Mouse (Mus musculus): ENCODE measurements around the gene Spg11.
"Not testable (repeated sequence)": the region's sequence is repeated elsewhere in the genome, so short reads cannot be mapped to it uniquely, and the experiment has no call there.

Spg11 gene

DNA sequence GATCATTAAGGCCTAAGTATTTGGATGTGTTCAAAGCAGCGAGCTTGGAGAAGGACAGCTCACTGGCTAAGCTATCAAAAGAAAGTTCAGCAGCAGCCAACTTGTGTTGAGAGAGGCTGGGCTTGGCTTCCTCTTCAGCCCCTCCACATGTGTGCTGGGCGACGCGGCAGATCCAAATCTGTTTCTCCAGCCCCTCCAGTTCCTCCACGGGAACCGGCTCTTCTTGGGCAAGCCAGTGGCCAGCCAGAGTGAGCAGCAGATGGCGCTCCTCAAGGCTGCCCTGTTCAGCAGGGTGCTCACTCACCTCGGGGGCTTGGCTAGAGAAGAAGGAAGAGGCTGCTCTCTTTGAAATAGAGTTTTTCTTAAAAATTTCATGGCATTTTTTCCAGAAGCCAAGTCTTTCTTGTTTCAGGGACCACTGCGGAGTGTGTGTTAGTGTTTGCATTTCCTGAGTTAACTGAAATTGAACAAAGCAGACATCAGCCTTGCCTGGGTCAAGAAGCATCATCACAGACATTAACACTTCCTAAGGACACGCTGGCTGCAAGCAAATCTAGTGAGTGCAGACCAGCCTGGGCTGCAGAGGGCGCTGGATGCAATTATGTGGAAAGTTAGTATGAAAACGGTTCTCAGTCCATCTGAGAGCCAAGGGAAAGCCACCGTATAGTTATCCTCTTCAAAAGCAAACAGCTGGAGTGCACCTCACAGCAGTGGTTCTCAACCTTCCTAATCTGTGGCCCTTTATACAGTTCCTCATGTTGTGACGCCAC, 52.8 kb downstream of the Spg11 start:
- DNase-seq (ENCODE audit: low spot score): no peak

DNA sequence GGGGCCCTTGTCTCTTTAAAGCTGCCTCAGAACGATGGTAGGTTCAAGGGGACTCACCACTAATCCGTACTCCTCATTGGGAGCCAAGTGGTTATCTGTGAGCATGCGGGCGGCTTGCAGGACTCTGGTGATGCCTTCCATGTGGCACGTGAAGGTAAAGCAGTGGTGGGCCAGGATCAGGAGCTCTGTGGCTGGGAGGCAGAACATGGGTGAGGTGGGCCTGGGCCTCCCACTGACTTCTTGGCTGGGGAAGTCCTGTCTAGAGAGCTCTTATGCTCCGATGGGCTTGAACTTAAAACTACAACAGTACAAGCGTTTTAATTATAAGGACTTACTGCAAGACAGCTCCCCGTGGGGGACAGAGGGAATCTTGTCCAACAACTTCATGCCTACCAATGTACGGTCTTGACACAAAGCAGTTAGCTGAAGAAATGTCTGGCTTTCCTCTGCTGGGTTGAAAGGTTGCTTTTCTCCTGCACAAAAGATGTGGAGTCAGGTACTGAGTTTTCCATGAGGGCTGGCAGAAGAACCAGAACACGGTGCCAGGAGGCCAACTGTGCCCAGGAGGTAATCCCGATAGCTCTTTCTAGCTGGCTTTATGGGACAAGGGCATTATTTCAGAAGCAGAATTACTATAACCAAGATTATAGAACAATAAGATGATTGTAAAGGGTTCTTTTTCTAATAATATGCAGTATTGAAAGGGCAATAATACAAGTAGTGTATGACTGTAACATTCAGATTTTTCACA, 58.6 kb downstream of the Spg11 start:
- no peak for DNase-seq (ENCODE audit: low spot score)

GRCm38 (mm10) chr2:122043926-122044325, 74.3 kb downstream of the Spg11 start:
- no peak for DNase-seq (ENCODE audit: low spot score)

- DNase-seq (ENCODE audit: low spot score): no peak
These were observed 82.1 kb downstream of the Spg11 start for GRCm38 (mm10) chr2:122036064-122036463.

DNA sequence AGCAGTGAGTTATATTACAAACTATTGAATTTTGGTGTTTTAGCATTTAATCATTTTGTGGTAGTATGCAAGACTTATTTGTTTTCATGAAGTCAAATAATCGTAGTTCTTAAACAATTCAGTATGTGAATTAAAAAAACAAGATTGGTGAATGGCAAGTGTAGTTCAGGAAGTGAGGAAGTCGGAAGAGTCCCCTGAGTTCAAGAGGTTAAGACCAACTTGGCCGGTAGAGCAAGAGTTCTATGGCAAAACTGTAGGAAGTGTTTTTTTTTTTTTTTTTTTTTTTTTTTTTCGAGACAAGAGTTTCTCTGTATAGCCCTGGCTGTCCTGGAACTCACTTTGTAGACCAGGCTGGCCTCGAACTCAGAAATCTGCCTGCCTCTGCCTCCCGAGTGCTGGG, 86.2 kb downstream of the Spg11 start:
- DNase-seq (ENCODE audit: low spot score): no peak

DNA sequence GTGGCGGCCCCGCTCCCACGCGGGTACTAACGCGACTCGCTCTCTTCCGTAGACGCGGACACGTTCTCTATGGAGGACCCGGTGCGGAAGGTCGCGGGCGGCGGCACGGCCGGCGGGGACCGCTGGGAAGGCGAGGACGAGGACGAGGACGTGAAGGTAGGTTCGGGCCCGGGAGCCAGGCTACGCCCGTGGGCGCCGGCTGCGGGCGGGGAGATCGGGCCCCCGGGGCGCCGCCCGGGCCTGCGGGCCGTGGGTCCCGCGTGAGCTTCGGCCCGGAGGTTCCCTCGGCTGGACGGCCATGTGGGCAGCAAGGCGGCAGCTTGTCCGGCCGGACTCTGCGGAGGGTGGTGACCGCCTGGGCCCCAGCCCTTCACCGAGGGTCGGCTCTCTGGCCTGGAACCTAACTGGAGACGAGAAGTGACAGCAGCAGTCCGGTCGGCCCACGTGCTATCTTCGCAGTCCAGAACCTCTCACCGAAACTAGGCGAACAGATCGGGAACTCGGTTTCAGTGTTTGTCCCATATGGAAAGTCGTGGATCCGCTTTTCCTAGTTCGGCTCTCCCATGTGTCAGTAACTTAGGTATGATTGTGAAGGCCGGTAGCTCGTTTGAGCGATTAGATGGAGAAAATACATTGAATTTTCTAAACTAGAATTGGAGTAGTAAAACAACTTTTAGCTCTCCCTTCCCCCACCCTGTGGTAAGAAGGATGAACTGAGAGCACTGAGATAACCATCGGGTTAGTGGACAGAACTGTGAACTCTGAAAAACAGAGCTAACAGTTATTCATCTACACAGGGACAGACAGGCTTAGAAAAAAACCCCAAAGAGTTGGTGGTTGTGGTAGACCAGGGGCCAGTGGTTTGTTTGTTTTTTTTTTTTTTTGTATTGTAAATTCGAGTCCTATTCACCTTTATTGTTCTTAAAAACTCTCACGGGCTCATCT, 89.2 kb downstream of the Spg11 start:
- DNase-seq (ENCODE audit: low spot score): peak; percentile 38

GRCm38 (mm10) chr2:122027862-122028755, 90.1 kb downstream of the Spg11 start, which contains the start of gene Eif3j1:
Gene Eif3j1 (plus strand): TSS chr2:122028546.
- DNase-seq (ENCODE audit: low spot score): peak; percentile 88

GRCm38 (mm10) chr2:122027091-122027490, 91.1 kb downstream of the Spg11 start:
- not testable (repeated sequence) for DNase-seq (ENCODE audit: low spot score)

DNA sequence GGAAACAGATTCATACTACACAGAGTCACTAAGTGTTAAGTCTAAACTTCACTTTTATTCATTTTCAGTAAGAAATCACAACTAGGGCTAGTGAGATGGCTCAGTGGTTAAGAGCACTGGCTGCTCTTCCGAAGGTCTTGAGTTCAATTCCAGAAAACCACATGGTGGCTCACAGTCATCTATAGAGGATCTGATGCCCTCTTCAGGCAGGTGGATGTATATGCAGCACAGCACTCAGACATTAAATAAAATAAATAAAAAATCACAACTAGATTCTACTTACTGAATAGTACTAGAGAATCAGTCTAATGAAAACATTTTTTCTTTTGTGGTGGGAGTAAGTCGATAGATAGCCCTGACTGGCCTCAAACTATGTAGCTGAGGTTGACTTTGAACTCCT, 95.9 kb downstream of the Spg11 start:
- DNase-seq (ENCODE audit: low spot score): no peak

GRCm38 (mm10) chr2:122018705-122019104, 99.5 kb downstream of the Spg11 start:
- DNase-seq (ENCODE audit: low spot score): no peak

GRCm38 (mm10) chr2:122011441-122011840, 106.7 kb downstream of the Spg11 start:
- DNase-seq (ENCODE audit: low spot score): no peak

DNA sequence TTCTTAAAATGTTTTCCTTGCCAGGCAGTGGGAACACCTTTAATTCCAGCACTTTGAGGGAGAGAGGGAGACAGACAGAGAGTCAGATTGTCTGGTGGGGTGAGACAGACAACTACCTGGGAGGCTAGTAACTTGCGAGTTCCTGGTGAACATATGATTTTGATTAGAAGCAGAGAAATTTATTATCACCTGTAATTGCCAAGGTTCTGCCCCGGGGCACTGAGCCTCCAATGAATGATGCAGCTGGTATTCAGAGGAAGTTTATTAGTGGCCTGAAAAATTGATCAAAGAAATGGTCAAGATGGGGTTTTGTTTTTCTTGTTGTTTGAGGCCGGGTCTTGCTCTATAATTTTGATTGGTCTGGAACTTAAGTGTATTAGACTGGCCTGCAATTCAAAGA, 109.4 kb downstream of the Spg11 start:
- DNase-seq (ENCODE audit: low spot score): no peak

All from MN1 (cell line).